In the genomic region with DNA sequence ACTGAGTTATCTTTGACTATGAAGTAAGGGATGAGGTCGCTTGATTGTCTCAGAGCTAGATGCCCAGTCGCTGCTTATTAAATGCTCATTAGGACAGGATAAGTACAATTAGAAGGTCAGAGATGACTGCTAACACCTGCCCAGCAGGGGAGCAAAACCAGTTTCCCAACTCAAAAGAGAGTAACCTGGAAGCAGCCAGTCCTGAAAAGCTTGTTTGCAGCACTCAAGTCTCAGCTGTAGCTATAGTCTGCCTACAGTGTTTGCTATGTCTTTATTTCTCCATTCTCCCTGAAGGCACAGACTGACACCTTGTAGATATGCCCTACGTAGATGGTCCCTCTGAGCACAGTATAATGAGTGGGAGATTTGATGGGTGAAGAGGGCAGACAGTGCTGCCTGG, we compare ENCODE assay signal across 19 mouse cellular contexts.
A peak's percentile ranks its signal among the peaks of the same experiment; 100 is the strongest.
DNase-seq lines count a peak whose midpoint lies in the region; ATAC-seq and TF ChIP-seq lines count a peak whose summit lies in the region.
"Had no signal": no experiment of that assay in that cellular context is flagged by ENCODE, and none has a peak within 500 bp of the region (broad histone marks: within the 10 kb centered on the region; RNA-seq: fewer than 3 reads in every experiment).

No protein-coding gene starts in this region.

- no peak overlapping the region for H3K9ac ChIP-seq in lung, embryonic 16.5 days (ENCODE audit: low read length)
- H3K9ac ChIP-seq: embryonic facial prominence, embryonic 13.5 days; heart, embryonic 15.5 days; hindbrain, embryonic 14.5 days had no signal

- H3K36me3 ChIP-seq in lung, embryonic 16.5 days (ENCODE audit: control insufficient read depth, insufficient read depth, low read length): no peaks in the 10 kb centered on the region
- H3K36me3 ChIP-seq: embryonic facial prominence, embryonic 13.5 days; forebrain, embryonic 10.5 days; heart, embryonic 15.5 days; hindbrain, embryonic 10.5 days had no signal

- ATAC-seq in lung, embryonic 16.5 days (ENCODE audit: low read depth): peak; percentile 20; the same call in 1 of the 2 replicates
- ATAC-seq: forebrain, embryonic 14.5 days had no signal

- no peak overlapping the region for H3K4me2 ChIP-seq in lung, embryonic 16.5 days (ENCODE audit: low read depth, low read length)
- H3K4me2 ChIP-seq: embryonic facial prominence, embryonic 13.5 days; heart, embryonic 11.5 days; heart, embryonic 15.5 days; hindbrain, embryonic 14.5 days had no signal

- peaks cover 12% of the 10 kb centered on the region for H3K4me1 ChIP-seq in lung, embryonic 16.5 days (replicated peaks; ENCODE audit: control insufficient read depth, insufficient read depth, low read length)
- H3K4me1 ChIP-seq: embryonic facial prominence, embryonic 13.5 days; forebrain, embryonic 10.5 days; hindbrain, embryonic 10.5 days had no signal

- H3K9me3 ChIP-seq in lung, embryonic 16.5 days (ENCODE audit: control insufficient read depth, low read length): no peaks in the 10 kb centered on the region
- H3K9me3 ChIP-seq: embryonic facial prominence, embryonic 13.5 days; forebrain, embryonic 10.5 days; heart, embryonic 15.5 days; hindbrain, embryonic 10.5 days had no signal

- no peaks in the 10 kb centered on the region for H3K27me3 ChIP-seq in lung, embryonic 16.5 days (ENCODE audit: control insufficient read depth, insufficient read depth, low read depth, low read length)
- H3K27me3 ChIP-seq: embryonic facial prominence, embryonic 13.5 days had no signal

- no peak overlapping the region for H3K4me3 ChIP-seq in lung, embryonic 16.5 days (ENCODE audit: low read length)
- no peak overlapping the region for H3K4me3 ChIP-seq in gastrocnemius, adult 2 months
- H3K4me3 ChIP-seq: embryonic facial prominence, embryonic 13.5 days; forebrain, embryonic 10.5 days; heart, adult 2 months; heart, embryonic 15.5 days; hindbrain, embryonic 10.5 days had no signal

- no peak for TF ChIP-seq CTCF in gastrocnemius, adult 2 months (IDR thresholded peaks at IDR 0.05)

- WGBS in lung, embryonic 16.5 days: 63% methylated on average over 3 of the region's 3 CpGs

- no peak overlapping the region for H3K27ac ChIP-seq in lung, embryonic 16.5 days (ENCODE audit: low read length)
- no peak overlapping the region for H3K27ac ChIP-seq in gastrocnemius, adult 2 months
- H3K27ac ChIP-seq: embryonic facial prominence, embryonic 13.5 days; forebrain, embryonic 10.5 days; heart, adult 2 months; heart, embryonic 15.5 days; hindbrain, embryonic 10.5 days; hindbrain, embryonic 14.5 days had no signal

- intact Hi-C loops in gastrocnemius, adult 2 months (cut with DNase I): no loop called here

- DNase-seq in heart, adult 11 months: peak; percentile 65
- DNase-seq in heart, postnatal 4 days: no peak
- DNase-seq in lung, postnatal 10 days: no peak
- peak; percentile 15 to 20 for DNase-seq in urinary bladder, postnatal 36 days (ENCODE audit: low spot score in 2 of 2)
- no peak for DNase-seq in urinary bladder, postnatal 10 days (ENCODE audit: low spot score)
- no peak for DNase-seq in gastrocnemius, adult 2 months
- DNase-seq: cerebellum, adult 11 months; embryo, embryonic 11 days; gastrocnemius, postnatal 36 days; heart, postnatal 14 days had no signal

Comparison
In these comparisons a context has a peak if more than half of its experiments do, and no peak if none do; other contexts are left out.
1. DNase-seq: peak in heart, adult 11 months (single experiment) and urinary bladder, postnatal 36 days (2 of 2); none in heart, postnatal 4 days (single experiment), lung, postnatal 10 days (single experiment), urinary bladder, postnatal 10 days (single experiment) and gastrocnemius, adult 2 months (single experiment).